Mouse (Mus musculus) layer of hippocampus, postnatal 25 days (tissue): Measurements from ENCODE around the gene Ppa2. TPM values are rescaled to one million over a fixed set of nuclear protein-coding genes. Genes with fewer than 3 reads are reported as not detected.

Experiments used
- DNase-seq, 2 experiments: peaks; one replicate each; pipeline ENCODE4 v3.0.0; 2022; ENCODE audit warnings: mixed read lengths in 2 of 2, low spot score in 1 of 2; ENCODE audit errors: extremely low spot score in 1 of 2
- total RNA-seq, 2 experiments: library from RNA; stranded (reverse); gene quantifications; 2 replicates each; pipeline ENCODE4 v1.2.3; 2021

Gene Ppa2
- total RNA-seq, 2 experiments from 2014 or later = 41.9 to 47.8 TPM

DNA sequence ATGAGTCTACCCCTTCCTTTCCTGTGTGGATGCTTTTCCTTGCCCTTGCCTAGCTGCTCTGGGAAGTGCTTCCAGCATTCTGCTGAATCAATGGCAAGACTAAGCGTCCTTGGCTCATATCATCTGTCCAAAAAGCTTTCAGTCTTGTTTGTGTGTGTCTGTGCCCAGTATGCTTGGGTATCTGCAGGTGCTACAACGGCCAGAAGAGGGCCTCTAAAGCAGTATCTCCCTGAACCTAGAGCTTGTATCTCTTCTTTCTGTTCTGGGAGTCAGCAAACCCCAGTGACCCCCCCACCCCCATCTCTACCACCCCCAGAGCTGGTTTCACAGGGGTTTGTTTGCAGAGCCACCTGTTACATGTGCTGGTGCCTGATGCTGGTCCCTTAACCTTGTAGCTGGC, 19.5 kb downstream of the Ppa2 start:
- DNase-seq = no peak

DNA sequence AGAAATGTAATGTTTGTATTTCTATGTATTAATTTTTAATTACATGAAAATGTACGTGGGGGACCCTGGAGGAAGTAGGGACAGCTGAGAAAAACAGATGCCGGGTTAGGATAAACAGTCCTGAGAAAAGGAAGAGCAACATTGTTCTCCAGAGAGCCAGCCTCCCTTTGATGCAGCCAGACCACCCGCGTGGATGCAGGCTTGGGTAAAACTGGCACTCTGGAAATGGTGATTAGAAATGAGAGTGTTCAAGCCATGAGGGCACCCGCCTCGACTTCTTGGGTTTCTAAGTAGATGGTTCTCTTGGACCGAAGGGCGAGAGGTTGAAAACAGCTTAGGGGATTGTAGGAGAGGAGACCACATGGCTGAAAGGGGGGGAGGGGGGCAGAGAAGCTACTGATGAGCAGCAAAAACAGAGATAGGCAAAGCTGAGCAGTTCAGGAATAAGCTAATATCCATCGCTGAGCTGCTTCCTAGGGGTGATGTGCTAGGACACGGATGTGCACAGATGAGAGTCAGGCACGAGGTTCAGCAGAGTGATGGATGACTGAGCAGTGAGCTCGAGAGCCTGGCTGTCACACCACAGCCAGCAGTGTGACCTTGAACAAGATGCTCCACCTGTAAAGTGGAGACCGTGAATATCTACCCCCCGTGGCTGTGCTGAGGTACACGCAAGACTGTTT, 21.4 kb downstream of the Ppa2 start:
- no peak for DNase-seq

DNA sequence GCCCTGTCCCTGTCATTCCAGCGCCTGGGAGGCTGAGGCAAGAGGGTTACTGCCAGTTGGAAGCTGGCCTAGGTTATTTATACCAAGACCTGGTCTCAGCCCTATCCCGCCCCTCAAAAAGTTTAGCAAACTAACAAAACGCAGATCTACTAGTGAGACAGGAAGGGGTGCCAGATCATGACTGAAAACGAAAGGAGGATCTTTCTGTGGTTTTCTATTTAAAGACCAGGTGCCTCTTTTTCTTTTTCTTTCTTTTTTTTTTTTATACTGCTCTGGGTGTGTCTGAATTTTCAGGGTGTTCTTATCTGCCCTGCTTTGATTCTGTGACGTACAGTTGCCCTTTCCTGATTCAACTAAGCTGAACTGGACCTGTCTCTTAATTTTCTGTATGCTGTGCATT, 22.4 kb downstream of the Ppa2 start:
- no peak for DNase-seq

DNA sequence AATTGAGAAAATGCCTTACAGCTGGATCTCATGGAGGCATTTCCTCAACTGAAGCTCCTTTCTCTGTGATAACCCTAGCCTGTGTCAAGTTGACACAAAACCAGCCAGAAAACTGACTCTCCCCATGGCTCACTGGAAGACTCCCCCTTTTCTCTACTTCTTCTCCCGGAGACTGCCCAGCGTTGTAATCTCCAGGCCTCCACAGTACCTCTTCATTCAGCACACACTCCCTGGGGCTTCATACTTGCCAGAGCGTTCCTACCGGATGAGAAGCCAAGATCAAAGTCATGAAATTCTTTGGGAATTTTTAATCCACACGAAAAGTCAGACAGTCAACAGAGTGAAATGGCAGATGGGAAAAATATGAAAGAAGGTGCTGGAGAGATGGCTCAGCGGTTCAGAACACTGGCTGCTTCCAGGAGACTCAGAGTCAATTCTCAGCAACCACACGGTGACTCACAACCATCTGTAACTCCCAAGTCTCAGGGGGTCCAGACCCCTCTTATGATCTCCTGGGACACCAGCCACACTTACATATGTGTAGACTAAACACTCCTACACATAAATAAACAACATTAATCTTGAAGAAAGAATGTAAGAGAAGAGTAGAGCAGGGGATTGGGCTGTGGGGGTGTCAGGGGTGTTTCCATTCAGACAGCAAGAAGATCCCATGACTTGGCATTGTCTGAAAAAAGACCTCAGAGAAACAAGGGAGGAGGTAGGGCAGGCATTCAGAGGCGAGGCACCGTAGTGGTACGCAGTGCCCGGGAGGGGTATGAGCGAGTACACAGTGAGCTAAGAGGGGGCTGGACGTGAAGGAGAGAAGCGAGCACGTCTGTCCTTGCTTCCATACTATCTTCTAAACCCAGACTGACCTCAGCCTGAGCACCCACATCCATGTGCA, 23.6 kb downstream of the Ppa2 start:
- no peak for DNase-seq

DNA sequence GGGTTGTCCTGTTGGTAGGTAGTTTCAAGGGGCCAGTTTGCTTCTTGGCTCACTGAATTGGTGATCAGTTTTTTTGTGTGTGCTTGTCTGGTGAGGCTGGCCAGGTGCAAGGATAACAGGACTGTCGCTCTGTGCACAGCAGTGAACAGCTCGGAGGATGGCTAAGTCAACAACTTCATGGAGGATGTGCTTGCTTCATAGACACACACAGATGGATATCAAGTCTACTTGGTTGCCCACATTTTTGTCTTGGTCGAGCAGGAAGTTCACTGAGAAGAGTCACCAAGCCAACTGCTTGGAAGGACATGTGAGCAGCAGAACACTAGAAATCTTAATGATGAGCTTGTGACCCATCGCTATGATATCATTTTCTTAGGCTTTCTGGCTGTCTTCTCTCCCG, 24.8 kb downstream of the Ppa2 start:
- no peak for DNase-seq

DNA sequence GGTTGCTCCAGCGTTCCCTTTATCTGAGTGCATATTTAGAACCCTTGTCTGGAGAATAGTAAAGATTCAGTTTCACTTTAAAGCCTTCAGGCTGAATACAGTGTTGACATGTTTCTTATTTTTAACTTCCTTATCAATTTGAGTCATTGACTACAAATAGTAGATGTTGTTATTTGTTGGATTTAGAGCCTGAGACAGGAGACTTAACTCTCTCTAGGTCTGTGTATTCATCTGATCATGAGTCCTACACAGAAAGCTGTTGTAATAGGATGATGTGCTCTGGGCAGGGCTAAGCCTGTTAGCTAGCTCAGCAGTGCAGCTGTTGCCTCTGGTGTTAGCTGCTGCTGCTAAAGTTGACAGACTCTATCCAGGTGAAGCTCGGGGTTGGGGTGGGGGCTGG, 25.3 kb downstream of the Ppa2 start:
- no peak for DNase-seq

DNA sequence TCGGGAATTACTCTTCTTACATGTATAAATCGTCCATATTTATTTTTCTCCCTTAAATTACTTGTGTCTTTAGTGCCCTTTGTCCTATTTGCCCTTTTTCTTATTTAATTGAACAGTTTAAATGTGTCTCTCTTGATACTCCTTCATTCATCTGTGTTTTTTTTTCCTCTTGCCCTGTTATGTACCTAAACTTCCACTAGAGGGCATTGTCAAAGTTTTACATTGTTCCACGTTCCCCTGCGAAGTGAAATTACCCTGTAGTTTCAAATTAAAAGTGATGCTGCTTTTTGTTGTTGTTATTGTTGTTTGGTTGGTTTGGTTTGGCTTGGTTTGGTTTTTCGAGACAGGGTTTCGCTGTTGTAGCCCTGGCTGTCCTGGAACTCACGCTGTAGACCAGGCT, 26.5 kb downstream of the Ppa2 start:
- no peak for DNase-seq

DNA sequence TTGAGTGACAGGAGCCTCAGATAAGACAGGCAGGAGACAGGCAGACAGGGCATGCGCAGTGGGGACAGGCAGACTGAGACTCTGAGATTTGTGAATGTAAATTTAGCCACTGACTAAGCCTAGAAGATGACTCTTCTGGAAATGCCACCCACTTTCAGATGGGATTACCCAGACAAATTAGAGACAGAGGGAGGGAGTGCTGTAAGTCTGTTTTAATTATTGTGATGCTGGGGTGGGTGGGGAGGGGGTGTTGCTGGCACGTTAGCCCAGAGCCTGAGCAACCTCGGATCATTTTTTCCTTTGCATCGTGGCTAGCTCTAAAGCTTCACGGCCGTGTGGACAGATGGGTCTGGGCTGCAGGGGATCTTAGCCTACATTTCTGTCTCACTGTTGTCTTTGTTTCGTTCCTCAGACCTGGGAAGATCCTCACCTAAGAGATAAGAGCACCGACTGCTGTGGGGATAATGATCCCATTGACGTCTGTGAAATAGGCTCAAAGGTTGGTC, 29.0 kb downstream of the Ppa2 start:
- peak; percentile 40 to 46 for DNase-seq

DNA sequence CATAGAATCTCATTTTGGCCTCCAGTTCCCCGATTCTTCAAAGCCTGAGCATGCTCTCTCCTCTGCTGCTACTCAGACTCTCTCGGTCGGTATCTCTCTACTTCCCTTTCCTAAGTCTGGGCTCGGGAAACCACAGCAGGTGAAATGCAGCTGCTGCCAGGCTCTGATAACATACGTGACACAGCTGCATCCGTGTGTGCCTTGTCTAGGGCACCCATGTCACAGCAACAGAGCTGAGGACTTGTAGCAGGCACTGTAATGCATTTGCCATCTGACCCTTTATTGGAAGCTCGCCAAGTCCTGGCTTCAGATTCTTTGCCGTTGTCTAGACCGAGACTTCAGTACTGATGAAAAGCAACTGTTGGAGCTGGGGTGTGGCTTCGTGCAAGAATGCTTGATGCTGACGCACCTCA, 29.5 kb downstream of the Ppa2 start:
- DNase-seq = peak in 1 of 2 experiments; percentile 7

DNA sequence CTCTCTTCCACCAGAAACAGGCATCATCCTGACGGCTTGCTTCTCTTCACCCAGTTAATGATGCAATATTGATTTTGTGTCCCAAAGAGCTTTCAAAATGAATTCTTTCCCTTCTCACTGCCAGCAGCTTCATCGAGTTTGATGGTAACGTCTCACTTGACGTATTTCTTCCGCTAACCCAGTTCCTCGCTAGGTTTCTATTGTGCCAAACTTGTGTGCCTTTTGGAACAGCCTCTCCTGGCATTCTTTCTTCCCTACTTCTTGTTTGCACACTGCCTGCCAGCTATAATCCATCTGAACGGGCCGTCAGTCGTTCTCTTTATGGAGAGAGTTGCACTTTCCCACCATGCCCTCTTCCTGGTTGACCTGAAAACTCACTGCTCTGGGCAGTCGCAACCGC, 31.2 kb downstream of the Ppa2 start:
- no peak for DNase-seq

DNA sequence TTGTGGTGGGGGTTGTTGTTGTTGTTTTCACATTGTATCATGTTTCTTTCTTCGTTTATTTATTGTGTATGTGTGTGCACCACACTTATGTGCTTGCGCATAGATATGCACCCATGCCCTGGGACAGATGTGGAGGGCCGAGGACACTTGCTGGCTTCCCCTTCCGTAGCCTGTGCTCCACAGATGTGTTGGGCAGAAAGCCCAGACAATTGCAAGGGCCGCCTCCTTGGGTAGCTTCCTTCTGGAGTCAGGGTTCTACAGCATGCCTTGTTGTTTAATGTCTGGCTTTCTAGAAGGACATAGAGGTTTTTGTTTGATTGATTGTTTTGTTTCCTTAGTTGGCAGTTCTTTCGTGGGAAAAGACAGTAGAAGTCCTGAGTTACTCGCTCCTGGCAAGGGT, 37.6 kb downstream of the Ppa2 start:
- DNase-seq = no peak

DNA sequence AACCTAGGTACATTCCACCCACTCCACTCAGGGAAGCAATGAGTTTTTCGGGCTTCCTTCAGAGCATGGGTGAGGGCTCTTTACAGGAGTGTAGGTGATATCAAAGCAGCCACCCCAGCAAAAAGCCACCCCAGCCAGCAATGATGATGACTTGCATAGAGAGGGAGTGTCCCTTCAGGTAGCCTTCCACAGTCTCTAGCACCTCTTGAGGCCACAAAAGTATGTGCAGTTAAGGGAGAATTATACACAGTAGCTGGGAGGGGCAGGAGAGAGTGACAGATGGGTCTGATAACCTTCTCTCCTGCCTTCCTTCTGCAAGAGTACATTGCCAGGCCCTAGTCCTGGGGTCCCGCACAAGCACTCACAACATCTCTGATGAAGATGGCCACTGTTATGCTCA, 38.9 kb downstream of the Ppa2 start:
- no peak for DNase-seq

DNA sequence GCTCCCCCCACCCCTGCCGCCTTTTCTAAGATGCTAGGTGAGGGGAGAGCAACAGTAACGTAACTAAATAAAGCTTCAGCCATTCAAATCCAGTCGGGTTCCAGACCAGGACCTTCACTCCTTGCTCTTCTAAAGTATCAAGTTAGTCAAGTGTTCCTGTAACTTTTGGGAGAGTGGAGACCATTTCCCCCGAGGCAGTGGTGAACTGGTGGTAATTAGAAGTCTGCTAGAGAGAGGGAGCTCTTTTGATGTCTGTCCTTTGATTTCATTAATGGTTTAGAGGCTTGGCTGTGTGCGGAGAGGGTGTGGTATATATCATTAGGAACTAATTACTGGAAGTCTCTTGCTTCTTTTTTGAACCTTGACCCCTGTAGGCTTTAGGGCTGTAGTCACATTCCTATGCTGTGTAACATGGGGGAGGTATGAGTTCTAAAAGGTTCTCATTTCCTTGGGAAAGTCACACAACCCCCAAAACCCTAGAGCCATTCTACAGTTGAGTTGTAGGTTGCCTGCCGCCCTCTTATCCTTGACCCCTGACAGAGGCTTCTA, 47.6 kb downstream of the Ppa2 start:
- no peak for DNase-seq

DNA sequence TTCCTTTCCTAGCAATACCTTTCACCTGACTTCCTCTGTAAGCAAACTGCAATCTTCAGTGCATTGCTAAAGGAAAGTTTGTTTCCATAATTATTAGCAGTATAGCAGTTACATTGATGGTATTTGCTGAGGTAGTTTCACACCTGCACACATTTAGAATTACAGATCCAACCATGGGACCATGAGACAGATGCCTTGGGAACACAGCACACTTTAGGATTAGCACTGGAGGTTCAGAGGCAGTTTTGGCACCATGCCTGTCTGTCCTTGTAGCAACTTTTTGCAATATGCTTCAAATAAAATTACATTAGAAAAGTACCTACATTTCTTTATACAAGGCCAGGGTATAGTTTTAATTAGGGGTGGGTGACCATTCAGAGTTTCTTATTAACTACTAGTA, 48.1 kb downstream of the Ppa2 start:
- no peak for DNase-seq

DNA sequence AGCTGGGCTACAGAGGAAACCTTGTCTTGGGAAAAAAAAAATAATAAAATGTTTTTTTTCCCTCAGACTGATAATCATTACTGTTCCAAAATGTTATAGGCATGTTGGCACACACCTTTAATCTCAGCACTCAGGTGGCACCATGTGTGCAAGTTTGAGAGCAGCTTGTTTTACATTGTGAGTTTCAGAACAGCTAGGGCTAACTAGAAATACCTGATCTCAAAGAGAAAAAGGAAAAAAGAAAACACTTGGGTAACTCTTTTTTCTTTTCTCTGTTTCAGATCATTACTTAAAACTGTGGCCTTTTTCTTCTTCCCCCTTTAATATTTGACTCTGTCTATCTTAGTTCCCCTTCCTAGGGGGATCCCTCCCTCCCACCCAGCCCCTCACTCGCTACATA, 51.5 kb downstream of the Ppa2 start:
- DNase-seq = no peak

DNA sequence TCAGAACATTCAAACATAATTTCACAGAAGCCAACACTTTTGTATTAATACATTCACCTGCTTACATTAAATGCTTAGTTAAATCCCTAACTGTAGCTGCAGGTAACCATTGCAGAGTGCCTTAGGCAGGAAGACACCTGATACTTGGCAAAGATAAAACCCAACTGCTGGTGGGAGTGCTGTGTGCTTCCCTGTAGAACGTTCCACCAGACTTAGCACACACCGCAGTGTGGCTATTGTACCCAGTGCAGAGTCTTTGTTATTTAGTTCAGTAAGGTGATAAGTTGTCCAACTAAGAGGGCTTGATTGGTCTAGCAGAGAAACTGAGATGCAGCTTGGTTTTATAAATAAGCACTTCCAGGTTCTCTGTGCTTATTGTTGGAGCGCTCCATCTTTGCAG, 54.2 kb downstream of the Ppa2 start:
- no peak for DNase-seq

DNA sequence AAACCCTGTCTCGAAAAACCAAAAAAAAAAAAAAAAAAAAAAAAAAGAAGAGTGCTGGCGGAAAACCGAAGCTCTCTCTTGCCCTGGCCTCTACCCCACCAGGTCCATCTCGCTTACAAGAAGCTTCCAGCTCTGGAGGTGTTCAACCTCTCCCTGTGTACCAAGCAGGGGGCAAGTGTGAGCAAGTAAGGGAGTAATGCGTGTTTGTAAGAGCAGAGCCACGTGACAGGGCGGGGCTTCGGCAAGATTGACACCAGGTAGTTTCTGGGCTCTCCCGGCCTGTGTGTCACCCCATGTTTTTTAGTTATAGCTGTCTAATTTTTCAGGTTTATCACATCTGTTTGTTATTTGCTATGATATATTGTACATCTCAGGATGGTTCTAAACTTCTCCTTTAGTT, 56.2 kb downstream of the Ppa2 start:
- DNase-seq = no peak

DNA sequence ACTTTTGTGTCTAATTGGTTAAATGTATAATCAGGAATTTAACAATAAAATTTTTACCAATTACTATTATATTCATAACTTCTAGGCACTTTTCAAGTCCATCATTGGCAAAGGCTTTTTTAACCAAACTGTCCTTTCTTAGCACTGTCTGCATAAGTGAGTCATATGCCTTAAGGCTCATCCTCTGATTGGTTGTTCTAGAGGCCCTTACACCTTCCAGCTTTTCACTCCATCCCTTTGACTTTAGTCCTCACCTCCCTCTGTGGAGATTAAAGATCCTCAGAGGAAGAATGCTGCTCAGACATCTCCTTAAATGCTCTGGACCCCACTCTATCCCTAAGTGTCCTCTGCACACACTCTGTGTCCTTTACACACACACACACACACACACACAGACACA, 68.3 kb downstream of the Ppa2 start:
- DNase-seq = no peak

DNA sequence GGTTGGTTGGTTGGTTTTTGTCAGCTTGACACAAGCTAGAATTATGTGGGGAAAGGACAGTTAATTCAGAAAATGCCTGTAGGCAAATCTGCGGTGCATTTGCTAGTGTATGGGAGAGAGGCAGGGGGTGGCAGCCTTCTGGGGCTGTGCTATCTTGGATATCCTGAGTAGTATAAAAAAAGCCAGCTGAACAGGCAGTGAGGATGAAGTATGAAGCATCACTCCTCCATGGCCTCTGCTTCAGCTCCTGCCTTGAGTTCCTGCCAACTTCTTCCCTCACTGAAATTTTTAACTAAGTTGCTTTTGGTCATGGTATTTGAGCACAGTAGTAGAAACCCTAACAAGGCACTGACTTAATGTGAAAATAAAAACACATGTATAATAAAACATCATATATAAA, 70.1 kb downstream of the Ppa2 start:
- no peak for DNase-seq

DNA sequence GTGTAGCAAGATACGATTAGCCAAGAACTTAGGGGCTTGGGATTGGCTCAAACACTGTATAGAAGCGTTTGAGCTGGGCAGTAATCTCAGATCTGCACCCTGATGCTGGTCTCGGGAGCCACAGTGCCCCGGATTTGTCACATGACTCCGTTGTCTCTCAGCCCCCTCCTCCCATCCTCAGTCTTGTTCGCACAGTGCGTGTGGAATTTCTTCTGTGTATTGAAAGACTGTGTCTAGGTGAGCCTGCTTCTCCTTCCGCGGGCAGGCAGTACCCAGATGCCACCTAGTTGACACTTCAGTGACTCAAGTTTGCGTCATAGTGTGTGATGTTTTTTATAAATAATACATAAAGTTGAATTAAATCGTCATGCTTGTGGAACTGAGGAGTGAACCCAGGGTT, 71.6 kb downstream of the Ppa2 start:
- no peak for DNase-seq

DNA sequence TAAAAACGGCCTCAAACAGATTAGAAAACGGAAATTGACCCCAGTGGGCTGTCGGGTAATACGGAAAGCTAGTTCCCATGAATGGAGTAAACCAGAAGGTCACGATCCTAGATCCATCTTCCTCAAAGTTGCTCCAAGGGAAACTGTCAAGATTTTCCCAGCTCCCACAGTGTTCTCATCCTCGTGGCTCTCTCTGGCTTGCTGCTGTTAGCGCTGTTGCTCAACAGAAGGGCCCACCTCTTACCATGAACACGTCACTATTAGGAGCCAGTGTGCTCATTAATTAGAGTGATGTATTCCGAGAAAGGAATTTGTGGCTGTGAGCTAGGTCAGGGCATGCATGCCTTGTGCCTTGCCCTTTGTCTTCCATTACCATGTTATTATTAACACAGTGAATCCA, 72.2 kb downstream of the Ppa2 start:
- DNase-seq = no peak
